Mouse (Mus musculus) CH12.LX (cell line): ENCODE measurements around the gene Smpdl3a.

ENCODE experiments used
- CTCF ChIP-seq, 2 experiments: IDR thresholded peaks in 1 of 2; conservative IDR thresholded peaks in 1 of 2; 2 replicates each; pipeline ENCODE4 v1.5.1; 2011 to 2012; ENCODE audit warnings: low read depth in 2 of 2, low read length in 2 of 2, improper control_type of control experiment in 1 of 2, inconsistent platforms in 1 of 2, mild to moderate bottlenecking in 1 of 2, moderate library complexity in 1 of 2
- EP300 ChIP-seq: IDR thresholded peaks from 2 replicates; pipeline ENCODE4 v1.6.1; 2011; ENCODE audit warnings: low read length, improper control_type of control experiment
- ETS1 ChIP-seq: conservative IDR thresholded peaks from 2 replicates; pipeline ENCODE4 v1.6.1; 2012; ENCODE audit warnings: low read depth, mild to moderate bottlenecking, inconsistent platforms, low read length, improper control_type of control experiment, moderate library complexity
- KAT2A ChIP-seq: IDR thresholded peaks from 2 replicates; pipeline ENCODE4 v1.6.1; 2012; ENCODE audit warnings: low read length, improper control_type of control experiment, inconsistent platforms; ENCODE audit not compliant: insufficient replicate concordance
- MAX ChIP-seq: IDR thresholded peaks from 2 replicates; pipeline ENCODE4 v1.6.1; 2011; ENCODE audit warnings: low read length, improper control_type of control experiment
- MAZ ChIP-seq: IDR thresholded peaks from 2 replicates; pipeline ENCODE4 v1.6.1; 2012; ENCODE audit warnings: low read depth, mild to moderate bottlenecking, inconsistent platforms, low read length, improper control_type of control experiment, moderate library complexity
- NELFE ChIP-seq: IDR thresholded peaks from 2 replicates; pipeline ENCODE4 v1.6.1; 2011; ENCODE audit warnings: low read depth, low read length, improper control_type of control experiment
- POLR2A ChIP-seq: IDR thresholded peaks from 2 replicates; pipeline ENCODE4 v1.6.1; 2011; ENCODE audit warnings: low read depth, mild to moderate bottlenecking, improper control_type of control experiment, low read length
- SIN3A ChIP-seq: IDR thresholded peaks from 2 replicates; pipeline ENCODE4 v1.6.1; 2012; ENCODE audit warnings: low read length, improper control_type of control experiment, inconsistent platforms
- SMC3 ChIP-seq: IDR thresholded peaks from 2 replicates; pipeline ENCODE4 v1.6.1; 2011; ENCODE audit warnings: low read depth, low read length, improper control_type of control experiment
- ZC3H11A ChIP-seq: IDR thresholded peaks from 2 replicates; pipeline ENCODE4 v1.6.1; 2012; ENCODE audit warnings: low read depth, mild to moderate bottlenecking, inconsistent platforms, low read length, improper control_type of control experiment

GRCm38 (mm10) chr10:57792957-57793356 is 1.2 kb upstream of the Smpdl3a start:
- no peak for TF ChIP-seq ZC3H11A
- TF ChIP-seq CTCF (conservative IDR thresholded peaks at IDR 0.05 in 1 of 2, IDR thresholded peaks at IDR 0.05 in 1 of 2; ENCODE audit: low read depth in 2 of 2, low read length in 2 of 2): no peak
- no peak for TF ChIP-seq ETS1
- no peak for TF ChIP-seq EP300
- TF ChIP-seq NELFE: no peak
- TF ChIP-seq POLR2A: no peak
- TF ChIP-seq KAT2A: no peak
- no peak for TF ChIP-seq SIN3A
- no peak for TF ChIP-seq SMC3
- TF ChIP-seq MAX: no peak
- no peak for TF ChIP-seq MAZ
